Mouse (Mus musculus): Measurements from ENCODE around the gene Inafm1. TPM values are rescaled to one million over a fixed set of nuclear protein-coding genes. Genes with fewer than 3 reads are reported as not detected.
"Not testable (repeated sequence)": the region's sequence is repeated elsewhere in the genome, so short reads cannot be mapped to it uniquely, and the experiment has no call there.

Gene Inafm1
- polyA plus RNA-seq, 1 experiment from 2014 or later, result 19.8 TPM

- H3K27me3 ChIP-seq (ENCODE audit: control insufficient read depth, insufficient read depth, low read length), result no peaks in the 10 kb centered on the region
- peaks cover 45% of the 10 kb centered on the region for H3K36me3 ChIP-seq (ENCODE audit: control insufficient read depth, insufficient read depth, low read length)
- H3K9me3 ChIP-seq (ENCODE audit: control insufficient read depth, low read length), result no peaks in the 10 kb centered on the region
- H3K27ac ChIP-seq (ENCODE audit: low read depth, low read length), result no peak overlapping the region
- no peak overlapping the region for H3K4me2 ChIP-seq (replicated peaks; ENCODE audit: low read depth, low read length)
- peaks cover 13% of the 10 kb centered on the region for H3K4me1 ChIP-seq (ENCODE audit: control insufficient read depth, insufficient read depth, low read length)
- H3K4me3 ChIP-seq (ENCODE audit: low read length), result no peak overlapping the region
- WGBS, result 90% methylated on average over 10 of the region's 10 CpGs
- no peak for ATAC-seq (ENCODE audit: low FRiP score, low TSS enrichment)
- H3K9ac ChIP-seq (ENCODE audit: low read depth, low read length), result no peak overlapping the region
Measured at GRCm38 (mm10) chr7:16274922-16275890, 1.8 kb upstream of the Inafm1 start.

DNA sequence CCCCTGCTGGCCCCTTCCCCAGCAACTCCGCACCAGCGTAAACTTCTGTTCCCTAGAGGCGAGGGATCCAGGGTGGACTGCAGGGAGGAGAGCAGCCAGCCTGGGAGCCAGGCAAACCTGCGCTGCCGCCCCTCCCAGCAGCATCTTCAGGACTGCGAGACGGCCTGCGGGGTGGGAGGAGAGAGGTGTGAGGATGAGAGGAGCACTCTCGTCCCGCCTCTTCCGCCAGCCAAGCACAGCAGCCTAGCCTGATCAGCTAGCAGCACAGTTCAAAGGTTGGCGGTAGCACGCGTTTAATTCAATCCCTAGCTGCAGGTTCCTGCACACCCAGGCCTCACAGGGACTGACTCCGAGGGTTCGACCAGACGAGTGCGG is 336 bp upstream of the Inafm1 start:
- ATAC-seq (ENCODE audit: low FRiP score, low TSS enrichment), result peak; percentile 82
- Histone ChIP-seq H3K4me1 (ENCODE audit: control insufficient read depth, insufficient read depth, low read length) (peaks cover 13% of the 10 kb centered on the region), H3K4me2 (replicated peaks; ENCODE audit: low read depth, low read length) (peak overlapping the region; percentile 91), H3K9ac (ENCODE audit: low read depth, low read length) (peak overlapping the region; percentile 65), H3K27ac (ENCODE audit: low read depth, low read length) (peak overlapping the region; percentile 93), H3K27me3 (ENCODE audit: control insufficient read depth, insufficient read depth, low read length) (no peaks in the 10 kb centered on the region), H3K9me3 (ENCODE audit: control insufficient read depth, low read length) (no peaks in the 10 kb centered on the region), H3K4me3 (ENCODE audit: low read length) (peak overlapping the region; percentile 75), H3K36me3 (ENCODE audit: control insufficient read depth, insufficient read depth, low read length) (peaks cover 33% of the 10 kb centered on the region)
- WGBS, result 1% methylated on average over 18 of the region's 18 CpGs

DNA sequence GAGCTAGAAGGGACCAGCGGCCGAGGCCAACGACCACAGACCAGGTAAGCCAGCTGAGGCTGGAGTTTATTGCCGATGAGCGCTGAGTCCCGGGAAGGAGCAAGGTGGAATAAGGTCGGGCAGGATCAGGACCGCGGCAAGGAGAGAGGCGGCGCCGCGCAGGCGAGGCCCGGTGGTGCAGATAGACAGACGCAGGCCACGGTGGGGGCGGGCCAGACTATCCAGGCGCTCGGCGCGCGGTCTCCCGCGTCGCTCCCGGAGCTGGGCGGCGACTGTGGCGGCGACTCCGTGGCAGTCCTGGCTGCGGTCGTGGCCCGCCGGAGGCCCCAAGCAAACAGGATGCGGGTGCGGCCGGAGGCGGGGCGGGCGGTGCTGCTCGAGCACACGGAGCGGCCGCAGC is 736 bp downstream of the Inafm1 start:
- H3K36me3 ChIP-seq (ENCODE audit: control insufficient read depth, insufficient read depth, low read length), result peaks cover 22% of the 10 kb centered on the region
- under 1% methylated on average over 45 of the region's 46 CpGs for WGBS
- peak overlapping the region; percentile 93 for H3K27ac ChIP-seq (ENCODE audit: low read depth, low read length)
- H3K9me3 ChIP-seq (ENCODE audit: control insufficient read depth, low read length), result no peaks in the 10 kb centered on the region
- ATAC-seq (ENCODE audit: low FRiP score, low TSS enrichment), result peak; percentile 79
- peak overlapping the region; percentile 91 for H3K4me2 ChIP-seq (replicated peaks; ENCODE audit: low read depth, low read length)
- no peaks in the 10 kb centered on the region for H3K27me3 ChIP-seq (ENCODE audit: control insufficient read depth, insufficient read depth, low read length)
- peaks cover 13% of the 10 kb centered on the region for H3K4me1 ChIP-seq (ENCODE audit: control insufficient read depth, insufficient read depth, low read length)
- peak overlapping the region; percentile 75 for H3K4me3 ChIP-seq (ENCODE audit: low read length)
- H3K9ac ChIP-seq (ENCODE audit: low read depth, low read length), result peak overlapping the region; percentile 84

GRCm38 (mm10) chr7:16271139-16271538 is 2.3 kb downstream of the Inafm1 start:
- no peak for ATAC-seq (ENCODE audit: low FRiP score, low TSS enrichment)
- peaks cover 7% of the 10 kb centered on the region for H3K36me3 ChIP-seq (ENCODE audit: control insufficient read depth, insufficient read depth, low read length)
- no peak overlapping the region for H3K27ac ChIP-seq (ENCODE audit: low read depth, low read length)
- H3K9me3 ChIP-seq (ENCODE audit: control insufficient read depth, low read length), result no peaks in the 10 kb centered on the region
- peaks cover 13% of the 10 kb centered on the region for H3K4me1 ChIP-seq (ENCODE audit: control insufficient read depth, insufficient read depth, low read length)
- H3K9ac ChIP-seq (ENCODE audit: low read depth, low read length), result no peak overlapping the region
- no peaks in the 10 kb centered on the region for H3K27me3 ChIP-seq (ENCODE audit: control insufficient read depth, insufficient read depth, low read length)
- 78% methylated on average over 1 of the region's 1 CpGs for WGBS
- no peak overlapping the region for H3K4me3 ChIP-seq (ENCODE audit: low read length)
- no peak overlapping the region for H3K4me2 ChIP-seq (replicated peaks; ENCODE audit: low read depth, low read length)

GRCm38 (mm10) chr7:16266593-16266992 is 6.8 kb downstream of the Inafm1 start:
- H3K9me3 ChIP-seq (ENCODE audit: control insufficient read depth, low read length); H3K27me3 ChIP-seq (ENCODE audit: control insufficient read depth, insufficient read depth, low read length); H3K4me3 ChIP-seq (ENCODE audit: low read length); H3K4me2 ChIP-seq (replicated peaks; ENCODE audit: low read depth, low read length); ATAC-seq (ENCODE audit: low FRiP score, low TSS enrichment); H3K4me1 ChIP-seq (ENCODE audit: control insufficient read depth, insufficient read depth, low read length); H3K9ac ChIP-seq (ENCODE audit: low read depth, low read length); H3K36me3 ChIP-seq (ENCODE audit: control insufficient read depth, insufficient read depth, low read length); H3K27ac ChIP-seq (ENCODE audit: low read depth, low read length): not testable (repeated sequence)
- WGBS, result 89% methylated on average over 7 of the region's 7 CpGs

GRCm38 (mm10) chr7:16265856-16266255 is 7.6 kb downstream of the Inafm1 start:
- no peaks in the 10 kb centered on the region; the same call in 1 of the 2 replicates for H3K9me3 ChIP-seq (ENCODE audit: control insufficient read depth, low read length)
- no peak overlapping the region for H3K4me2 ChIP-seq (replicated peaks; ENCODE audit: low read depth, low read length)
- 89% methylated on average over 11 of the region's 11 CpGs for WGBS
- ATAC-seq (ENCODE audit: low FRiP score, low TSS enrichment), result no peak
- no peaks in the 10 kb centered on the region for H3K36me3 ChIP-seq (ENCODE audit: control insufficient read depth, insufficient read depth, low read length)
- no peak overlapping the region for H3K27ac ChIP-seq (ENCODE audit: low read depth, low read length)
- no peaks in the 10 kb centered on the region for H3K27me3 ChIP-seq (ENCODE audit: control insufficient read depth, insufficient read depth, low read length)
- no peak overlapping the region for H3K4me3 ChIP-seq (ENCODE audit: low read length)
- no peak overlapping the region for H3K9ac ChIP-seq (ENCODE audit: low read depth, low read length)
- H3K4me1 ChIP-seq (ENCODE audit: control insufficient read depth, insufficient read depth, low read length), result no peaks in the 10 kb centered on the region

DNA sequence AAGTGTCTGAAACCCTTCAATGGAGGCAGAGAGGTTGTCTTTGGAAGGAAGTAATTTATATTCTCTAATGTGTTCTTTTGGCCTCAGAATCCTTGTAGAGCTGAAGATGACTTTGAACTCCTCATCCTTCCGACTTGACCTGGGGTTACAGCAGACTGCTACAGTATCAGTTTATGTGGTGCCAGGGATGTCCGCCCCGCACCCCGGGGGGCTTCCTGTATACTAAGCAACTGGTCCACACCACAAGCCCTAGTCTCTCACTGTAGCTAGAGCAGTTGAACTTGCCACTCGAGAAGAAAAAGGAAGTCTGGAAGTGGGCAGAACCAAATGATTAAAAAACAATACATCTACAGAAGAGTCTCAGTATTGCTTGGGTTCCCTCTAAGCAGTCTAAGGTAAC is 9.6 kb downstream of the Inafm1 start:
- Histone ChIP-seq H3K4me1 (ENCODE audit: control insufficient read depth, insufficient read depth, low read length) (no peaks in the 10 kb centered on the region), H3K9me3 (ENCODE audit: control insufficient read depth, low read length) (no peaks in the 10 kb centered on the region; the same call in 1 of the 2 replicates), H3K4me2 (replicated peaks; ENCODE audit: low read depth, low read length) (no peak overlapping the region), H3K27ac (ENCODE audit: low read depth, low read length) (no peak overlapping the region), H3K27me3 (ENCODE audit: control insufficient read depth, insufficient read depth, low read length) (no peaks in the 10 kb centered on the region), H3K9ac (ENCODE audit: low read depth, low read length) (no peak overlapping the region), H3K36me3 (ENCODE audit: control insufficient read depth, insufficient read depth, low read length) (no peaks in the 10 kb centered on the region), H3K4me3 (ENCODE audit: low read length) (no peak overlapping the region)
- ATAC-seq (ENCODE audit: low FRiP score, low TSS enrichment), result no peak
- WGBS, result 86% methylated on average over 5 of the region's 5 CpGs

GRCm38 (mm10) chr7:16263015-16263787 is 10.2 kb downstream of the Inafm1 start:
- Histone ChIP-seq H3K9me3 (ENCODE audit: control insufficient read depth, low read length) (no peaks in the 10 kb centered on the region; the same call in 1 of the 2 replicates), H3K27me3 (ENCODE audit: control insufficient read depth, insufficient read depth, low read length) (no peaks in the 10 kb centered on the region)
- 0 out of 2 replicates have a peak, but pooled peaks have one; percentile 9 for ATAC-seq (ENCODE audit: low FRiP score, low TSS enrichment)

More at GRCm38 (mm10) chr7:16263015-16263787, 10.2 kb downstream of the Inafm1 start:
- Histone ChIP-seq H3K27ac (ENCODE audit: low read depth, low read length) (no peak overlapping the region), H3K36me3 (ENCODE audit: control insufficient read depth, insufficient read depth, low read length) (no peaks in the 10 kb centered on the region), H3K4me2 (replicated peaks; ENCODE audit: low read depth, low read length) (no peak overlapping the region), H3K4me1 (ENCODE audit: control insufficient read depth, insufficient read depth, low read length) (no peaks in the 10 kb centered on the region), H3K9ac (ENCODE audit: low read depth, low read length) (no peak overlapping the region), H3K4me3 (ENCODE audit: low read length) (no peak overlapping the region)
- 34% methylated on average over 8 of the region's 8 CpGs for WGBS

Data from kidney, embryonic 14.5 days (tissue).